Mouse (Mus musculus): ENCODE data around the gene Plekha3.

DNA sequence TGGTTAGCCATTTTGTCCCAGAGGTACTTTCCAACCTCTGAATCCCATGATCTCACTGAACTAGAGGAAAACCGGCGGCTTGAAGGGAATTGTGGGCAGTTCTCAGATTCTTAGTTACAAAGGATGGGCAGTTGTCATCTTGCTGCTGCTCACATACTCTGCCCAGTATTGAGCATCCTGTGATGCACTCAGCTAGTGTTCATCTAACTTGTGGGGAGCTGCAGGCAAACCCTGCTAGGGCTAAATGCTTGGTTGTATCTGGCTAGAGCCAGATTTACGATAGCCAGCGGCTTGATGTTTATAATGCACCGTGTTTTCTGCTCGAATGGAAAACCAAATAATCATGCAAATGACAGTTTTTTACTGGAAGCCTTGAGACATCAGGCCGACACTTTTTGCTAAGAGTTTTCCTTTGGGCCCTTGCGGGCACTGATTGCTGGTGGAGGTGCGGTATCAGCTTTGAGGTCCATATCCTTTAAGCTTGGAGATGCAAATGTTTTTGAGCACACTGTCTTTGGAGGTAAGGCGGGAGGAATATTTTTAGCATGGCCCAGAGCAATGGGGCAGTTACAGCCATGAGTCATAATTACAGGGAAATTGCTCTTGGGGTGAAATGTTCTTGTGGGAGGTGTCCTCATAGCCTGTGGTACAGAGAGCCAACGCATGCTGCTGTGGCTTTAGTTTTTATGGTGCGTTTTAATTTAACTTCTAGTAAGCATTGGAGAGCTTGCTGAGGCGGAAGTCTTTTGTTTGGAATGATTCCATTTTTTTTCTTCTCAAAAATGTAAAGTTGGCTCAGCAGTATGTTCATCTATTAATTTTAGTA is 1.5 kb downstream of the Plekha3 start:
- TF ChIP-seq CTCF (IDR thresholded peaks at IDR 0.05; ENCODE audit: low read depth, low read length) = no peak
- TF ChIP-seq POLR2A (IDR thresholded peaks at IDR 0.05; ENCODE audit: insufficient read depth, low read length) = no peak
- no peak for TF ChIP-seq EP300 (IDR thresholded peaks at IDR 0.05; ENCODE audit: insufficient read depth, low read depth, low read length)
